Mouse (Mus musculus) gastrocnemius, postnatal 10 days (tissue): ENCODE results near the gene Rad54l. TPM values are rescaled to one million over a fixed set of nuclear protein-coding genes. Genes with fewer than 3 reads are reported as not detected.
A peak's percentile ranks its signal among the peaks of the same experiment; 100 is the strongest.

ENCODE experiments used
- DNase-seq: peaks from one replicate; pipeline ENCODE4 v3.0.0; 2021; ENCODE audit warnings: mixed read lengths
- total RNA-seq, 2 experiments: library from RNA; stranded (reverse); gene quantifications; 2 replicates each; pipeline ENCODE4 v1.2.3; 2021

Rad54l gene
- total RNA-seq, 2 experiments from 2014 or later: 2.2 to 3.6 TPM

GRCm38 (mm10) chr4:116074145-116074675, 49.3 kb downstream of the Rad54l start:
- DNase-seq: no peak

- no peak for DNase-seq
Observed at GRCm38 (mm10) chr4:116073146-116073545, 50.3 kb downstream of the Rad54l start.

GRCm38 (mm10) chr4:116070116-116070515, 53.4 kb downstream of the Rad54l start:
- no peak for DNase-seq

GRCm38 (mm10) chr4:116063855-116064254, 59.6 kb downstream of the Rad54l start:
- DNase-seq: no peak

- no peak for DNase-seq
Observed at GRCm38 (mm10) chr4:116059012-116059726, 64.3 kb downstream of the Rad54l start.

GRCm38 (mm10) chr4:116057559-116057958, 65.9 kb downstream of the Rad54l start:
- no peak for DNase-seq

GRCm38 (mm10) chr4:116053399-116053961, 70.0 kb downstream of the Rad54l start, which contains the start of gene Nsun4:
Gene Nsun4, minus strand, starts transcription at chr4:116053876.
- peak; percentile 85 for DNase-seq

GRCm38 (mm10) chr4:116052526-116053293, 70.8 kb downstream of the Rad54l start:
- DNase-seq: no peak

- DNase-seq: no peak
Observed at GRCm38 (mm10) chr4:116049211-116049610, 74.3 kb downstream of the Rad54l start.

- peak; percentile 41 for DNase-seq
Observed at GRCm38 (mm10) chr4:116048130-116048920, 75.2 kb downstream of the Rad54l start.

- DNase-seq: no peak
Observed at GRCm38 (mm10) chr4:116047681-116048080, 75.8 kb downstream of the Rad54l start.

- DNase-seq: no peak
Observed at GRCm38 (mm10) chr4:116046604-116047003, 76.9 kb downstream of the Rad54l start.

Other genes starting within 250 kb of the Rad54l start
- not detected for gene Kncn, start 239.3 kb downstream of the Rad54l start, total RNA-seq
- gene 6430628N08Rik, start 233.0 kb downstream of the Rad54l start, total RNA-seq: not detected
- gene Dmbx1, start 183.8 kb downstream of the Rad54l start, total RNA-seq: not detected
- gene Faah, start 105.8 kb downstream of the Rad54l start, total RNA-seq: under 1 TPM; 0.68 to 0.75 TPM
- 10 to 100 TPM; 12.4 to 12.9 TPM for gene Nsun4, start 69.8 kb downstream of the Rad54l start, total RNA-seq
- 100 to 1,000 TPM; 741 to 954 TPM for gene Uqcrh, start 48.6 kb downstream of the Rad54l start, total RNA-seq
- gene Lrrc41, start 48.4 kb downstream of the Rad54l start, total RNA-seq: 10 to 100 TPM; 26.8 to 31.2 TPM
- gene Pomgnt1, start 150 bp upstream of the Rad54l start, total RNA-seq: 10 to 100 TPM; 53.7 to 55.1 TPM
- gene Lurap1, start 27.6 kb upstream of the Rad54l start, total RNA-seq: 10 to 100 TPM in 1 of 2 experiments, 1 to 10 TPM in 1; 9.6 to 14.5 TPM
- gene Tspan1, start 43.9 kb upstream of the Rad54l start, total RNA-seq: not detected
- not detected for gene 1700042G07Rik, start 49.7 kb upstream of the Rad54l start, total RNA-seq
- gene Gm49337, start 49.7 kb upstream of the Rad54l start, total RNA-seq: not detected
- gene Pik3r3, start 97.9 kb upstream of the Rad54l start, total RNA-seq: 10 to 100 TPM in 1 of 2 experiments, 1 to 10 TPM in 1; 9.3 to 11.9 TPM